Mouse (Mus musculus): ENCODE data around the gene Ikzf5.

DNA sequence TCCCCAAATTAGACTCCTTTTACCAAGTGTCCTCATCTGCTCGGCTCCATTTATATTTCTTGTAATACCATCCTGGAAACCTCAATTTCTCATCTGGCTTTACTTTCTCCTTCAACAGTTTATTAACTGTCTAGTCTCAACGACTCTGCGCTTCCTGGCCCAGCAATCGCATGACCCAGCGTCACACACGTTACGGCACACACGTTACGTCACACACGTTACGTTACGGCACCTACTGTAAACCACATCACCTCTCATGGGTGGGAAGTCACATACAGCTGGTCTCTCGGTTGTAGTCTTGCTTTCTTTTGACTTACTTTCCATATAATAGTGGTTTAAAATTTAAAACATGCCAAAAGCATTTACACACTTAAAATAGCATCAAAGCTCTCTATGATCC is 54.2 kb downstream of the Ikzf5 start:
- TF ChIP-seq CTCF (IDR thresholded peaks at IDR 0.05; ENCODE audit: low read depth): no peak
- TF ChIP-seq EP300 (IDR thresholded peaks at IDR 0.05; ENCODE audit: low read depth): no peak
